Mouse (Mus musculus): Measurements from ENCODE around the gene Sidt1. TPM values are rescaled to one million over a fixed set of nuclear protein-coding genes. Genes with fewer than 3 reads are reported as not detected.

The Sidt1 gene
- polyA plus RNA-seq, 1 experiment from 2014 or later = 12.3 TPM

Other genes starting within 250 kb of the Sidt1 start
- 128 and 133 TPM in 2 replicates for gene Atp6v1a, start 193.5 kb downstream of the Sidt1 start, polyA plus RNA-seq (2015; fragmentation: Nextera tagmentation; extraction: Ambion mirVana)
- 58.6 and 60.8 TPM in 2 replicates for gene Naa50, start 193.4 kb downstream of the Sidt1 start, polyA plus RNA-seq (2015; fragmentation: Nextera tagmentation; extraction: Ambion mirVana)
- 2.8 and 2.9 TPM in 2 replicates for gene Usf3, start 159.9 kb downstream of the Sidt1 start, polyA plus RNA-seq (2015; fragmentation: Nextera tagmentation; extraction: Ambion mirVana)
- gene Spice1, start 13.9 kb upstream of the Sidt1 start, polyA plus RNA-seq (2015; fragmentation: Nextera tagmentation; extraction: Ambion mirVana) = 13.3 and 14.8 TPM in 2 replicates
- gene Cfap44, start 61.6 kb upstream of the Sidt1 start, polyA plus RNA-seq (2015; fragmentation: Nextera tagmentation; extraction: Ambion mirVana) = 6.3 TPM in 2 replicates
- 11.7 and 15.8 TPM in 2 replicates for gene Boc, start 225.7 kb upstream of the Sidt1 start, polyA plus RNA-seq (2015; fragmentation: Nextera tagmentation; extraction: Ambion mirVana)